Mouse (Mus musculus) splenic B cell, adult 2 months (primary cell): Measurements from ENCODE around the gene Gm20388.

Experiments used
- DNase-seq: peaks from one replicate; pipeline ENCODE4 v3.0.0-alpha.2; 2011; ENCODE audit warnings: low read depth, low spot score
- H3K27me3 ChIP-seq: 2 replicates; pipeline ENCODE4 v1.6.1; 2012; ENCODE audit warnings: mild to moderate bottlenecking, low read length, moderate library complexity, mixed read lengths; ENCODE audit not compliant: control insufficient read depth, poor library complexity, insufficient read depth, severe bottlenecking
- H3K36me3 ChIP-seq: 2 replicates; pipeline ENCODE4 v1.6.1; 2012; ENCODE audit warnings: mild to moderate bottlenecking, low read length, moderate library complexity, mixed read lengths; ENCODE audit not compliant: control insufficient read depth, poor library complexity, insufficient read depth, severe bottlenecking

Gm20388 gene

GRCm38 (mm10) chr8:122987255-122987654 is 3076.6 kb downstream of the Gm20388 start:
- no peak for DNase-seq
- H3K27me3 ChIP-seq, result no peaks in the 10 kb centered on the region
- H3K36me3 ChIP-seq, result no peaks in the 10 kb centered on the region

DNA sequence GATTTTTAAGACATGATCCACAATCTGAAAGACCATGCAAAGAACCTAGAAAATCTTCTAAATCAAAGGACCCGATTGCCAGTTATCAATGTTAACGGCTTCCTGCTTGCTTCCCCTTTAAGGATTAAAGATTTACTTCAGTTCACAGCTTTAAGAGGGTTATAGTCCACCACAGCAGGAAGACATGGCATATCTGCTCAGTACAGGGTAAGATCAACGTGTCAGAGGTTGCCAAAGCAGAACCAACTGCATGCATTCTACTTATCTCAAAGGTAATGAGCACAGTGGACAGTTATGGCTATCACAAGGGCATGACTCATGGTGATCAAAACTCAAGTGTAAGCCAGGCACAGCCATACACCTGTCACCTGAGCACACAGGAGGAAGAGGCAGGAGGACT is 3078.3 kb downstream of the Gm20388 start:
- peak; percentile 51 for DNase-seq
- H3K27me3 ChIP-seq, result no peaks in the 10 kb centered on the region
- H3K36me3 ChIP-seq, result 0 out of 2 replicates have a peak, but pooled peaks cover 3% of the 10 kb centered on the region

DNA sequence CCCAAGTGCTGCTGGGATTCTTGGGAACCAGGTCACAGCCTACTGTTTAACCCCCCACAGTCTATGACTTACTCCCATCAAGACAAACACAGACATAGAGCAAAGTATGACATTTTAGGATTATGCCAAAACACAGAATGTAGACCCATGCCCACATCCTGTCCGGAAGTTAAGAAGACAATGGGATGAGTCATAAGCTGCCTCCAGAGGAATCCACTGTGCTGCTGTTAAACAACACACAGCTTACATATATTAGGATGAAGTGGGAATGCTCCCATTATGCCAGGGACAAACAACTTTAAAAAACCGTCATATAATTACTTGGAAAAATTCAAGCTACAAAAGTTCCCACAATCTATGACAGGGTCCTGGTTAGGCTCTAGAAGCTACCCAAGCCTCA is 3079.3 kb downstream of the Gm20388 start:
- no peaks in the 10 kb centered on the region for H3K27me3 ChIP-seq
- H3K36me3 ChIP-seq, result 0 out of 2 replicates have a peak, but pooled peaks cover 3% of the 10 kb centered on the region
- no peak for DNase-seq

- DNase-seq, result no peak
- Histone ChIP-seq H3K27me3 (no peaks in the 10 kb centered on the region), H3K36me3 (0 out of 2 replicates have a peak, but pooled peaks cover 3% of the 10 kb centered on the region)
Measured at GRCm38 (mm10) chr8:122991368-122991767, 3080.7 kb downstream of the Gm20388 start.

DNA sequence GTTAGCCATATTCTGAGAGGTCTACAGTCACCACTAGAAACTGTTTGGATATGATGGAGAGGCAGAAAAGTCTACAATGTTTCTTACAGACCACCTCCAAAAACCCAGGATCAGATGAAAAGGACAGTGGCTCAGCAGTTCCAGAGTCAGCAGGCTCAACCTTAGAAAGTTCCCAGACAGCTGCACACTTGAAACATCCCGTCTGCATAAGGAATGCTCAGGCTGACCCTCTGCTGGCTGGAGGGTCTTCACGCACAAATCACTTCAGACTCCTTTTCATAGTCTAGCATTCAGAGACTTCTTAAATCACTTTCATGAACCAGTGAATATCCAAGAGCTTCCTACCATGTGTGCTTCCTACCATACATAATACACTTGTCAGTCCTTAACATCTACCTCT is 3081.7 kb downstream of the Gm20388 start:
- Histone ChIP-seq H3K36me3 (0 out of 2 replicates have a peak, but pooled peaks cover 3% of the 10 kb centered on the region), H3K27me3 (no peaks in the 10 kb centered on the region)
- DNase-seq, result no peak

DNA sequence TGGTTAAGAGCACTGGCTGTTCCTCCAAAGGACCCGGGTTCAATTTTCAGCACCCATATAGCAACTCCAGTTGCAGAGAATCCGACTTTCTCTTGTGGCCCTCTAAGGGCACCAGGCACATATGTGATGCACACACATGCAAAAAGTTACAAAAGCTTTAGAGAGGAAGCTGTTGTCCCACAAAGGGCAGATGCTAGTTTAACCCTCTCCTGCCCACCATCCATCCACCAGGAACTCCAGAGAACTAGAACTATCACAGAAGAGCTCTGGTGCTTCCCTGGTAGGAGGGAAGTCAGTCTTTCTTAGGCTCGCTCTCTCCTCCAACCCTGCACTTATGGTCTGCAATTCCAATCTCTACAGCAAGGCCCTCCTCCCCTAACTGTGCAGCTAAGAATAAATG is 3082.4 kb downstream of the Gm20388 start:
- 0 out of 2 replicates have a peak, but pooled peaks cover 3% of the 10 kb centered on the region for H3K36me3 ChIP-seq
- DNase-seq, result no peak

GRCm38 (mm10) chr8:122993740-122994139 is 3083.1 kb downstream of the Gm20388 start:
- DNase-seq, result no peak
- Histone ChIP-seq H3K27me3 (no peaks in the 10 kb centered on the region), H3K36me3 (0 out of 2 replicates have a peak, but pooled peaks cover 3% of the 10 kb centered on the region)

More for the DNA sequence above, 3082.4 kb downstream of the Gm20388 start:
- no peaks in the 10 kb centered on the region for H3K27me3 ChIP-seq

GRCm38 (mm10) chr8:122997963-122998362 is 3087.3 kb downstream of the Gm20388 start:
- Histone ChIP-seq H3K27me3 (no peaks in the 10 kb centered on the region), H3K36me3 (peaks cover 1% of the 10 kb centered on the region; the same call in 1 of the 2 replicates)
- DNase-seq, result no peak

DNA sequence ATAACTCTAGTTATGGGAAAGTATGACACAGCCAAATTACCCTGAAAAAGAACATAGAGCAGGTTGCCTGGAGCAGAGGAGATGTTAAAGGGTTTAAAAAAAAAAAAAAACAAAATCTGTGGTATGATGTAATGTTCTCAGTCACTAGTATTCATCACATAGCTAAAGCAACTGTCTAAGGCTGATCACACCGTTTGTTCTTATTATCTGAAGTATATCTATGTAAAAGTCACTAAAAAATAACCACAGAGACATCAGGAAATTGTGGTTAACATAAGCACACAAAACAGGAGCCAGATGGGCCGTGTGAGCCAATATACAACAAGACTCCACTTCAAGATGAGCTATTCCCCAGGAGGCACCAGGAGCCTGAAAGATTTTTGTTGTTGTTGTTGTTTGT is 3089.7 kb downstream of the Gm20388 start:
- DNase-seq, result peak; percentile 40
- H3K36me3 ChIP-seq, result no peaks in the 10 kb centered on the region; the same call in 1 of the 2 replicates

GRCm38 (mm10) chr8:123004033-123004922 is 3093.6 kb downstream of the Gm20388 start:
- H3K27me3 ChIP-seq, result no peaks in the 10 kb centered on the region
- peak; percentile 40 for DNase-seq
- H3K36me3 ChIP-seq, result peaks cover 3% of the 10 kb centered on the region

More for the DNA sequence above, 3089.7 kb downstream of the Gm20388 start:
- H3K27me3 ChIP-seq, result no peaks in the 10 kb centered on the region

DNA sequence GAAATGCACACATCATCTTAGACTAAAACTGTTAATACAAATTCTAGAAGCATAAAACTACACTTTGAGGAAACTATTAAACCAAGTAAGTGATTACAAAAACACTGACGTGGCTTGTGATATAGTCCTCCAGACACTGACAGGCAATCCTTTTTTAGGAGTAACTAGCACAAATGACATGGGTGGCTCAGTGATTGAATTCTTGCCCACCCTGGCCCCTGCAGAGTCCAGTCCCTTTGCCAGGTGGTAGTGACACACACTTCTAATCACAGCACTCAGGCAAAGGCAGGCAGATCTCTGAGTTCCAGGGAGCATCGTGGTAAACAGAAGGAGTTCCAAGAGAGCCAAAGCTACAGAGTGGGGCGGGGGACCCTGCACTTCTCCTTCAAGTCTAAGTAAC is 3094.7 kb downstream of the Gm20388 start:
- no peak for DNase-seq
- peaks cover 3% of the 10 kb centered on the region for H3K36me3 ChIP-seq

GRCm38 (mm10) chr8:123005805-123006204 is 3095.2 kb downstream of the Gm20388 start:
- Histone ChIP-seq H3K36me3 (peaks cover 3% of the 10 kb centered on the region), H3K27me3 (no peaks in the 10 kb centered on the region)
- DNase-seq, result no peak

More for the DNA sequence above, 3094.7 kb downstream of the Gm20388 start:
- H3K27me3 ChIP-seq, result no peaks in the 10 kb centered on the region

DNA sequence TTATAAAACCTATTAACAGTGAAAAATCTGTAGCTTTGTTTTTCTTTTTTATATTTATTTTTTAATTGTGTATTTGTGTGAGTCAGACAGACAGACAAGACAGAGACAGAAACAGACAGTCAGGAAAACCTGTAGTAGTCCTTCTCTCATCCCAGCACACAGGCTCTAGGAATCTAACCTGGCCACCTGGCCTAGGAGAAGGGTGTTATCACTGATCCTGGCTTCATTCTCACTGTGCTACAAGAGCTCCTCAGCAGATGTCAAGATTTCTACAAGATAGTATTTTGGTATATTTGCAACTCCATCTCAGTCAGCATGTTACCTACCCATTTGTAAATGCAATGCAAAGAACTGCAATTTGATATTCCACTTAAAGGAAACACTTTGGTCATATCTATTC is 3100.7 kb downstream of the Gm20388 start:
- Histone ChIP-seq H3K36me3 (peaks cover 5% of the 10 kb centered on the region; the same call in 1 of the 2 replicates), H3K27me3 (no peaks in the 10 kb centered on the region)
- no peak for DNase-seq

- no peaks in the 10 kb centered on the region for H3K27me3 ChIP-seq
- no peak for DNase-seq
- 0 out of 2 replicates have a peak, but pooled peaks cover 2% of the 10 kb centered on the region for H3K36me3 ChIP-seq
Measured at GRCm38 (mm10) chr8:123014429-123014828, 3103.8 kb downstream of the Gm20388 start.

DNA sequence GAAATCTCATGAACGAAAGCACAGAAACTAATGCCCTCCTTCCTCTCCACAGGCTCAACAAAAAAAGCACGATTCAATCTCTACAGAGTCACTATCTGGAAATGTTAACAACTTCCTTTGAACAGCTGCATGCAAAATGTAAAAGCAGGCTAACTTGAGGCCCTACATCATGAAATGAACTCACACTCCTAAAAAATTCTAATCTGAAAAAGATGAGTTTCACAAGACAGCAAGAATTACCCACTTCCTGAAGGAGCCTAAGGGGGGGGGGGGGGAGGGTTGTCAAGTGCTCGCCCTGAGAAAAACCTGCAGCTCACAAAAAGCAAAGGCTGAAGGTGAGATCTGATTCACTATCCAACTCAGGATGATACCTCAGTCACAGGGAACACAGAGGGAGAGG is 3104.4 kb downstream of the Gm20388 start:
- Histone ChIP-seq H3K36me3 (0 out of 2 replicates have a peak, but pooled peaks cover 2% of the 10 kb centered on the region), H3K27me3 (no peaks in the 10 kb centered on the region)
- DNase-seq, result no peak
